Comparison of ENCODE assay signal across 8 mouse cellular contexts in the genomic region with DNA sequence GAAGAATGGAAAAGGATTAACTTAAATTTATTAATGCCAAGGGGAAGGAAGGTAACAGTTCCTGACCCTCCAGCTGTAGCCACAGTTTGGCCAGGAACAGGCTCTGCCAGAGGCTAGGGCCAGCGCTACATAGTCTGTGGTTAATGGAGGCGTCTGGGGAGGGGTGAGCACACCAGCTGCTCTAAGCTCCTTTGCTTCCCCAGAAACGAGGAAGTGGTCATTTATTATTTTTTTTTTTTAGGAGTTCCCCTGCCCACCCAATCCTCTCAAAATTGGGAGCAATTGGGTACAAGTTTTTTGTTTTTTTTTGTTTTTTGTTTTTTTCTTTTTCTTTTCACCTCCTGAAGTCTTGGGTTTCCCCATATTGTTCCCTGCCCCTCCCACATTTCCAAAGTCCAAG. TPM values are rescaled to one million over a fixed set of nuclear protein-coding genes. Genes with fewer than 3 reads are reported as not detected.
DNase-seq lines count a peak whose midpoint lies in the region; ATAC-seq and TF ChIP-seq lines count a peak whose summit lies in the region.

No protein-coding gene starts in this region.

- TF ChIP-seq CTCF in CH12.LX (conservative IDR thresholded peaks at IDR 0.05 in 1 of 2, IDR thresholded peaks at IDR 0.05 in 1 of 2; ENCODE audit: low read depth in 2 of 2, low read length in 2 of 2) = no peak
- TF ChIP-seq CTCF in liver, postnatal 0 days (IDR thresholded peaks at IDR 0.05; ENCODE audit: low read depth) = no peak

- no peak for TF ChIP-seq POLR2A in CH12.LX (IDR thresholded peaks at IDR 0.05; ENCODE audit: low read depth, low read length)

- peak overlapping the region; percentile 74 for H3K4me3 ChIP-seq in erythroblast, embryonic 14.5 days (replicated peaks)
- peak overlapping the region; percentile 32 to 94 (median 59) for H3K4me3 ChIP-seq in CH12.LX (replicated peaks in 1 of 3; ENCODE audit: low read depth in 2 of 3, low read length in 2 of 3, poor library complexity in 1 of 3)
- peak overlapping the region; percentile 89 for H3K4me3 ChIP-seq in liver, postnatal 0 days (ENCODE audit: low read depth, low read length)

- no peak for TF ChIP-seq RAD21 in CH12.LX (IDR thresholded peaks at IDR 0.05; ENCODE audit: low read depth, low read length)

- H3K27ac ChIP-seq in CH12.LX (ENCODE audit: insufficient read depth, low read depth) = peak overlapping the region; percentile 13
- peak overlapping the region; percentile 100 for H3K27ac ChIP-seq in liver, postnatal 0 days (ENCODE audit: low read depth)

- TF ChIP-seq EP300 in CH12.LX (IDR thresholded peaks at IDR 0.05; ENCODE audit: low read length) = peak; percentile 52; the same call in 1 of the 2 replicates
- no peak for TF ChIP-seq EP300 in liver, postnatal 0 days (IDR thresholded peaks at IDR 0.05; ENCODE audit: low read depth)

- no peak for ATAC-seq in erythroblast, adult 5-6 weeks (replicated peaks; ENCODE audit: low FRiP score, poor library complexity, severe bottlenecking)
- ATAC-seq in granulocyte monocyte progenitor cell, adult 5-6 weeks (replicated peaks; ENCODE audit: poor library complexity, severe bottlenecking) = peak; percentile 72
- ATAC-seq in liver, postnatal 0 days = no peak

- in situ Hi-C loops in CH12.LX (cut with MboI; ENCODE audit: low pct_ligation_motif_present, low pct_unique_long_range_greater_than_20kb, low sequenced_read_pairs) = loop anchor here (10.0 kb wide), 1 partner anchor 137 kb away; no protein-coding TSS in a partner anchor

- peaks cover 67% of the 10 kb centered on the region for H3K36me3 ChIP-seq in erythroblast, embryonic 14.5 days (ENCODE audit: control insufficient read depth)
- peaks cover 25 to 56% of the 10 kb centered on the region in 2 experiments for H3K36me3 ChIP-seq in CH12.LX (replicated peaks in 1 of 2; ENCODE audit: control insufficient read depth in 1 of 2, insufficient read depth in 1 of 2, low read length in 1 of 2)
- peaks cover 40% of the 10 kb centered on the region for H3K36me3 ChIP-seq in liver, postnatal 0 days (replicated peaks; ENCODE audit: insufficient read depth, low read length)

- 22% methylated on average over 3 of the region's 3 CpGs for WGBS in liver, postnatal 0 days (ENCODE audit: insufficient replicate concordance)

- H3K79me2 ChIP-seq in CH12.LX (replicated peaks; ENCODE audit: control insufficient read depth, extremely low read depth, insufficient read depth, poor library complexity, severe bottlenecking) = peaks cover 36% of the 10 kb centered on the region

- H3K4me2 ChIP-seq in CH12.LX (ENCODE audit: insufficient read depth, low read depth, poor library complexity, severe bottlenecking) = peak overlapping the region; percentile 71; the same call in 1 of the 2 replicates
- peak overlapping the region; percentile 68 for H3K4me2 ChIP-seq in liver, postnatal 0 days (ENCODE audit: low read depth, low read length)

- peak; percentile 57 for DNase-seq in CH12.LX (ENCODE audit: extremely low read depth)
- peak; percentile 26 for DNase-seq in liver, postnatal 0 days
- DNase-seq in frontal cortex, postnatal 25 days (ENCODE audit: low spot score in 2 of 2) = no peak
- no peak for DNase-seq in ovary, postnatal 36 days (ENCODE audit: low spot score)
- DNase-seq in Muller cell, postnatal 12 days (ENCODE audit: inconsistent ontology term) = no peak

- H3K9ac ChIP-seq in CH12.LX (ENCODE audit: insufficient read depth, low read depth) = peak overlapping the region; percentile 92; the same call in 1 of the 2 replicates
- H3K9ac ChIP-seq in liver, postnatal 0 days (replicated peaks) = peak overlapping the region; percentile 96

- peaks cover 52% of the 10 kb centered on the region for H3K4me1 ChIP-seq in erythroblast, embryonic 14.5 days (ENCODE audit: control insufficient read depth)
- peaks cover 5 to 31% of the 10 kb centered on the region in 2 experiments; a peak in 3 of 4 replicates for H3K4me1 ChIP-seq in CH12.LX (ENCODE audit: control insufficient read depth in 1 of 2, insufficient read depth in 2 of 2)
- peaks cover 17% of the 10 kb centered on the region for H3K4me1 ChIP-seq in liver, postnatal 0 days (ENCODE audit: insufficient read depth)

- no peaks in the 10 kb centered on the region for H3K9me3 ChIP-seq in erythroblast, embryonic 14.5 days (ENCODE audit: control insufficient read depth, low read length)
- no peaks in the 10 kb centered on the region for H3K9me3 ChIP-seq in CH12.LX (replicated peaks; ENCODE audit: low read length)
- H3K9me3 ChIP-seq in liver, postnatal 0 days (ENCODE audit: low read length) = no peaks in the 10 kb centered on the region

- dilution Hi-C loops in CH12.LX (cut with MboI; ENCODE audit: extremely low pct_ligation_motif_present, extremely low pct_unique_long_range_greater_than_20kb, low sequenced_read_pairs) = no loop called here

- H3K27me3 ChIP-seq in erythroblast, embryonic 14.5 days (ENCODE audit: control insufficient read depth) = no peaks in the 10 kb centered on the region
- no peaks in the 10 kb centered on the region for H3K27me3 ChIP-seq in CH12.LX (replicated peaks)
- H3K27me3 ChIP-seq in liver, postnatal 0 days (ENCODE audit: insufficient read depth, low read length) = no peaks in the 10 kb centered on the region

TF ChIP-seq in CH12.LX, 34 proteins besides CTCF, POLR2A, EP300 and RAD21:
- TF ChIP-seq ETS1 (conservative IDR thresholded peaks at IDR 0.05; ENCODE audit: low read depth, low read length) = 0 out of 2 replicates have a peak, but pooled peaks have one; percentile 29
- TF ChIP-seq ELF1 (IDR thresholded peaks at IDR 0.05; ENCODE audit: low read depth, low read length) = peak; percentile 41; the same call in 1 of the 2 replicates
- peak; percentile 86 for TF ChIP-seq ZNF384 (IDR thresholded peaks at IDR 0.05; ENCODE audit: low read depth, low read length)
- no peak for TF ChIP-seq MXI1 (IDR thresholded peaks at IDR 0.05; ENCODE audit: low read depth, low read length)
- TF ChIP-seq BHLHE40 (IDR thresholded peaks at IDR 0.05; ENCODE audit: low read depth, low read length) = no peak

RNA-seq across cellular contexts. Expression of gene Supt16, which starts 0.9 kb away (rescaled TPM):
- 2.0 and 2.6 TPM in 2 replicates for polyA plus RNA-seq in erythroblast, embryonic 14.5 days (2012)
- total RNA-seq in erythroblast, adult 5-6 weeks (2015; ENCODE audit: low replicate concordance) = 30.0 and 32.0 TPM in 2 replicates
- total RNA-seq in erythroblast, adult 5-6 weeks (2017; ENCODE audit: low replicate concordance) = 76.2 and 103 TPM in 2 replicates
- total RNA-seq in CH12.LX (2012; rRNA removed) (64.8 and 81.7 TPM in 2 replicates), CH12.LX (2014; rRNA removed) (78.6 and 88.0 TPM in 2 replicates)
- 110 and 114 TPM in 2 replicates for polyA plus RNA-seq in CH12.LX (2012; ENCODE audit: insufficient read length, low read depth)
- 91.5 and 98.8 TPM in 2 replicates for total RNA-seq in granulocyte monocyte progenitor cell, adult 5-6 weeks (2014; fragmentation: Nextera tagmentation)
- total RNA-seq in granulocyte monocyte progenitor cell, adult 5-6 weeks (2017) = 229 and 242 TPM in 2 replicates
- polyA plus RNA-seq in liver, postnatal 0 days (2015; fragmentation: Nextera tagmentation; extraction: Ambion mirVana) = 15.7 and 18.0 TPM in 2 replicates

RNA-seq across cellular contexts. Expression of gene Chd8, which starts 59.4 kb away (rescaled TPM):
- 0.87 and 1.3 TPM in 2 replicates for polyA plus RNA-seq in erythroblast, embryonic 14.5 days (2012)
- 21.1 and 51.1 TPM in 2 replicates for total RNA-seq in erythroblast, adult 5-6 weeks (2015; ENCODE audit: low replicate concordance)
- total RNA-seq in erythroblast, adult 5-6 weeks (2017; ENCODE audit: low replicate concordance) = 22.7 and 42.8 TPM in 2 replicates
- total RNA-seq in CH12.LX (2012; rRNA removed) (49.2 and 51.9 TPM in 2 replicates), CH12.LX (2014; rRNA removed) (16.8 and 17.3 TPM in 2 replicates)
- 89.2 and 96.8 TPM in 2 replicates for polyA plus RNA-seq in CH12.LX (2012; ENCODE audit: insufficient read length, low read depth)
- total RNA-seq in granulocyte monocyte progenitor cell, adult 5-6 weeks (2014; fragmentation: Nextera tagmentation) = 71.1 and 96.4 TPM in 2 replicates
- total RNA-seq in granulocyte monocyte progenitor cell, adult 5-6 weeks (2017) = 60.1 and 63.5 TPM in 2 replicates
- 8.5 and 10.0 TPM in 2 replicates for polyA plus RNA-seq in liver, postnatal 0 days (2015; fragmentation: Nextera tagmentation; extraction: Ambion mirVana)

Comparison
In these comparisons a context has a peak if more than half of its experiments do, and no peak if none do; other contexts are left out.
1. DNase-seq: peak in CH12.LX (single experiment) and liver, postnatal 0 days (single experiment); none in frontal cortex, postnatal 25 days (0 of 2), ovary, postnatal 36 days (single experiment) and Muller cell, postnatal 12 days (single experiment).
2. Peak in every context shown above with its lines, with median percentiles within 50 percentile points of each other: H3K4me3 ChIP-seq.